Mouse (Mus musculus): ENCODE measurements around the gene Rbmxl1. TPM values are rescaled to one million over a fixed set of nuclear protein-coding genes. Genes with fewer than 3 reads are reported as not detected.
"Not testable (repeated sequence)": the region's sequence is repeated elsewhere in the genome, so short reads cannot be mapped to it uniquely, and the experiment has no call there.

Rbmxl1 gene
- polyA plus RNA-seq (2015; fragmentation: Nextera tagmentation; extraction: Ambion mirVana), result 312 TPM in 2 replicates

GRCm38 (mm10) chr8:78508719-78509272 lies at the start of gene Rbmxl1:
Gene Rbmxl1, minus strand, starts transcription at chr8:78508898.
- Histone ChIP-seq H3K4me2 (peak within 1 kb of the TSS; percentile 92), H3K27ac (peak within 1 kb of the TSS; percentile 96), H3K4me3 (peak within 1 kb of the TSS; percentile 94), H3K27me3 (no peaks in the 10 kb centered on the region), H3K9me3 (replicated peaks) (no peaks in the 10 kb centered on the region), H3K4me1 (peaks cover 29% of the 10 kb centered on the region), H3K9ac (peak within 1 kb of the TSS; percentile 98), H3K36me3 (ENCODE audit: poor library complexity, severe bottlenecking) (peaks cover 34% of the 10 kb centered on the region)
- peak; percentile 94 for ATAC-seq
- under 1% methylated on average over 70 of the region's 70 CpGs for WGBS

GRCm38 (mm10) chr8:78556773-78557434 lies 48.2 kb upstream of the Rbmxl1 start:
- peak; percentile 85 for ATAC-seq
- no peaks in the 10 kb centered on the region for H3K27me3 ChIP-seq
- peak overlapping the region; percentile 35; the same call in 1 of the 2 replicates for H3K4me2 ChIP-seq
- H3K9me3 ChIP-seq (replicated peaks), result no peaks in the 10 kb centered on the region; the same call in 1 of the 2 replicates
- 14% methylated on average over 11 of the region's 11 CpGs for WGBS
- no peak overlapping the region for H3K4me3 ChIP-seq
- H3K36me3 ChIP-seq (ENCODE audit: poor library complexity, severe bottlenecking), result 0 out of 2 replicates have a peak, but pooled peaks cover 5% of the 10 kb centered on the region
- peaks cover 27% of the 10 kb centered on the region for H3K4me1 ChIP-seq
- H3K9ac ChIP-seq, result no peak overlapping the region
- peak overlapping the region; percentile 32; the same call in 1 of the 2 replicates for H3K27ac ChIP-seq

- Histone ChIP-seq H3K27ac (no peak overlapping the region), H3K4me3 (no peak overlapping the region), H3K9ac (no peak overlapping the region), H3K9me3 (replicated peaks) (no peaks in the 10 kb centered on the region), H3K36me3 (ENCODE audit: poor library complexity, severe bottlenecking) (0 out of 2 replicates have a peak, but pooled peaks cover 5% of the 10 kb centered on the region), H3K27me3 (no peaks in the 10 kb centered on the region), H3K4me2 (no peak overlapping the region), H3K4me1 (peaks cover 28% of the 10 kb centered on the region)
- ATAC-seq, result no peak
- 90% methylated on average over 4 of the region's 4 CpGs for WGBS
Measured at GRCm38 (mm10) chr8:78555817-78556216, 47.1 kb upstream of the Rbmxl1 start.

- no peak overlapping the region for H3K27ac ChIP-seq
Measured at GRCm38 (mm10) chr8:78550752-78551134, 42.0 kb upstream of the Rbmxl1 start.

GRCm38 (mm10) chr8:78549971-78550751 lies 41.5 kb upstream of the Rbmxl1 start:
- no peak overlapping the region for H3K9ac ChIP-seq
- peaks cover 17% of the 10 kb centered on the region for H3K4me1 ChIP-seq
- H3K27me3 ChIP-seq, result no peaks in the 10 kb centered on the region
- no peak overlapping the region for H3K4me2 ChIP-seq
- H3K9me3 ChIP-seq (replicated peaks), result no peaks in the 10 kb centered on the region
- 41% methylated on average over 10 of the region's 10 CpGs for WGBS
- no peak overlapping the region for H3K4me3 ChIP-seq
- H3K36me3 ChIP-seq (ENCODE audit: poor library complexity, severe bottlenecking), result 0 out of 2 replicates have a peak, but pooled peaks cover 5% of the 10 kb centered on the region
- H3K27ac ChIP-seq, result peak overlapping the region; percentile 25; the same call in 1 of the 2 replicates
- peak; percentile 48; the same call in 1 of the 2 replicates for ATAC-seq

More at GRCm38 (mm10) chr8:78550752-78551134, 42.0 kb upstream of the Rbmxl1 start:
- WGBS, result 44% methylated on average over 2 of the region's 2 CpGs
- H3K4me1 ChIP-seq, result peaks cover 18% of the 10 kb centered on the region
- no peak overlapping the region for H3K4me3 ChIP-seq
- no peak overlapping the region for H3K9ac ChIP-seq
- no peaks in the 10 kb centered on the region for H3K9me3 ChIP-seq (replicated peaks)
- no peak overlapping the region for H3K4me2 ChIP-seq
- H3K27me3 ChIP-seq, result no peaks in the 10 kb centered on the region
- H3K36me3 ChIP-seq (ENCODE audit: poor library complexity, severe bottlenecking), result 0 out of 2 replicates have a peak, but pooled peaks cover 5% of the 10 kb centered on the region
- no peak for ATAC-seq

GRCm38 (mm10) chr8:78545153-78545817 lies 36.6 kb upstream of the Rbmxl1 start:
- H3K36me3 ChIP-seq (ENCODE audit: poor library complexity, severe bottlenecking), result peaks cover 12% of the 10 kb centered on the region; the same call in 1 of the 2 replicates
- WGBS, result 51% methylated on average over 7 of the region's 14 CpGs
- H3K4me2 ChIP-seq; H3K4me1 ChIP-seq; H3K9ac ChIP-seq; H3K27me3 ChIP-seq; ATAC-seq; H3K4me3 ChIP-seq; H3K9me3 ChIP-seq (replicated peaks); H3K27ac ChIP-seq: not testable (repeated sequence)

GRCm38 (mm10) chr8:78544545-78544944 lies 35.8 kb upstream of the Rbmxl1 start:
- H3K36me3 ChIP-seq (ENCODE audit: poor library complexity, severe bottlenecking), result peaks cover 12% of the 10 kb centered on the region; the same call in 1 of the 2 replicates
- H3K9ac ChIP-seq, result no peak overlapping the region
- H3K4me2 ChIP-seq, result no peak overlapping the region
- no peaks in the 10 kb centered on the region for H3K4me1 ChIP-seq
- H3K4me3 ChIP-seq, result no peak overlapping the region
- H3K9me3 ChIP-seq (replicated peaks), result no peaks in the 10 kb centered on the region
- H3K27ac ChIP-seq, result no peak overlapping the region
- WGBS, result 87% methylated on average over 2 of the region's 2 CpGs
- no peaks in the 10 kb centered on the region for H3K27me3 ChIP-seq
- no peak for ATAC-seq

GRCm38 (mm10) chr8:78543621-78544020 lies 34.9 kb upstream of the Rbmxl1 start:
- no peak overlapping the region for H3K27ac ChIP-seq
- ATAC-seq, result no peak
- no peaks in the 10 kb centered on the region for H3K27me3 ChIP-seq
- no peak overlapping the region for H3K9ac ChIP-seq
- no peaks in the 10 kb centered on the region for H3K4me1 ChIP-seq
- no peak overlapping the region for H3K4me3 ChIP-seq
- H3K36me3 ChIP-seq (ENCODE audit: poor library complexity, severe bottlenecking), result peaks cover 12% of the 10 kb centered on the region; the same call in 1 of the 2 replicates
- WGBS, result 43% methylated on average over 1 of the region's 1 CpGs
- no peak overlapping the region for H3K4me2 ChIP-seq
- H3K9me3 ChIP-seq (replicated peaks), result no peaks in the 10 kb centered on the region

- H3K27me3 ChIP-seq; H3K27ac ChIP-seq; H3K4me1 ChIP-seq; H3K9ac ChIP-seq; H3K4me3 ChIP-seq; ATAC-seq; H3K4me2 ChIP-seq; H3K9me3 ChIP-seq (replicated peaks): not testable (repeated sequence)
- WGBS, result 95% methylated on average over 5 of the region's 6 CpGs
- H3K36me3 ChIP-seq (ENCODE audit: poor library complexity, severe bottlenecking), result peaks cover 21% of the 10 kb centered on the region
Measured at GRCm38 (mm10) chr8:78542670-78543069, 34.0 kb upstream of the Rbmxl1 start.

GRCm38 (mm10) chr8:78537795-78538194 lies 29.1 kb upstream of the Rbmxl1 start:
- Histone ChIP-seq H3K27me3 (no peaks in the 10 kb centered on the region), H3K4me3 (no peak overlapping the region), H3K4me2 (no peak overlapping the region), H3K27ac (no peak overlapping the region), H3K9me3 (replicated peaks) (no peaks in the 10 kb centered on the region), H3K4me1 (no peaks in the 10 kb centered on the region), H3K36me3 (ENCODE audit: poor library complexity, severe bottlenecking) (peaks cover 24% of the 10 kb centered on the region), H3K9ac (no peak overlapping the region)
- ATAC-seq, result no peak
- 91% methylated on average over 3 of the region's 3 CpGs for WGBS

GRCm38 (mm10) chr8:78536716-78537115 lies 28.0 kb upstream of the Rbmxl1 start:
- no peak for ATAC-seq
- H3K4me2 ChIP-seq, result no peak overlapping the region
- H3K27ac ChIP-seq, result no peak overlapping the region
- no peaks in the 10 kb centered on the region for H3K27me3 ChIP-seq
- no peak overlapping the region for H3K9ac ChIP-seq
- no peak overlapping the region for H3K4me3 ChIP-seq
- no peaks in the 10 kb centered on the region for H3K9me3 ChIP-seq (replicated peaks)
- 82% methylated on average over 5 of the region's 5 CpGs for WGBS
- H3K4me1 ChIP-seq, result no peaks in the 10 kb centered on the region
- peaks cover 24% of the 10 kb centered on the region for H3K36me3 ChIP-seq (ENCODE audit: poor library complexity, severe bottlenecking)
